Mouse (Mus musculus): ENCODE results near the gene Themis2.

DNA sequence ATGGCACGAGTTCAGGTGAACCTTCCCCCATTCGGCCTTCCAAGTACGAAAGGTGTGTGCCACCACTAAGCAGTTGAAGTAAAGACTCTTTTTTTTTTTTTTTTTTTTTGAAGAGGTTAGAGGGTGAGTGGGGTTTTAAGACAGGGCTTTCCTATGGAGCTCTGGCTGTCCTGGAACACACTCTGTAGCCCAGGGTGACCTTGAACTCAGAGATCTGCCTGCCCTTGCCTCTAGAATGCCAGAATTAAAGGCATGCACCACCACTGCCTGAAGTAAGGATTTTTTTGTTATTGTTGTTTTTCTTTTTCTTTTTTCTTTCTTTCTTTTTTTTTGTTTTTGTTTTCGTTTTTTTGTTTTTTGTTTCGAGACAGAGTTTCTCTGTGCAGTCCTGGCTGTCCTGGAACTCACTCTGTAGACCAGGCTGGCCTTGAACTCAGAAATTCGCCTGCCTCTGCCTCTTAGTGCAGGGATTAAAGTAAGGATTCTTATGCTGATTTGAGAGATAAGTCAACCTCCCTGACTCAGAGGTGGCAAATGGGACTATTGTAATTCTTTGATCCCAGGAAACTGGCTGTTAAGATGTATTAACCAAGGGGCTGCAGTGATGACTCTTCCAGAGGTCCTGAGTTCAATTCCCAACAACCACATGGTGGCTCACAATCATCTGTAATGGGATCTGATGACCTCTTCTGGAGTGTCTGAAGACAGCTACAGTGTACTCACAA, 46.8 kb downstream of the Themis2 start:
- no peak for TF ChIP-seq POLR2A (IDR thresholded peaks at IDR 0.05; ENCODE audit: low read depth, low read length)
- no peak for TF ChIP-seq CTCF (IDR thresholded peaks at IDR 0.05; ENCODE audit: extremely low read depth, insufficient read length, insufficient replicate concordance, low read depth, low read length)
